Mouse (Mus musculus) hindlimb bud, embryonic 11.5 days (tissue): ENCODE measurements around the gene Gm10031.
"Not testable (repeated sequence)": the region's sequence is repeated elsewhere in the genome, so short reads cannot be mapped to it uniquely, and the experiment has no call there.

ENCODE experiments used
- DNase-seq: peaks from one replicate; pipeline ENCODE4 v3.0.0-alpha.2; 2012; ENCODE audit warnings: low read depth, low spot score; ENCODE audit errors: extremely low spot score

Gm10031 gene

GRCm38 (mm10) chr1:156523842-156524241, at the start of gene Gm10031:
TSS of gene Gm10031 (plus strand) at chr1:156524012.
- DNase-seq: not testable (repeated sequence)

GRCm38 (mm10) chr1:156474854-156475253, 49.0 kb upstream of the Gm10031 start:
- DNase-seq: no peak

GRCm38 (mm10) chr1:156476016-156476415, 47.8 kb upstream of the Gm10031 start:
- no peak for DNase-seq

GRCm38 (mm10) chr1:156476535-156476934, 47.3 kb upstream of the Gm10031 start:
- DNase-seq: no peak

- no peak for DNase-seq
Measured at GRCm38 (mm10) chr1:156481826-156482225, 42.0 kb upstream of the Gm10031 start.

GRCm38 (mm10) chr1:156487498-156487897, 36.3 kb upstream of the Gm10031 start:
- no peak for DNase-seq

- DNase-seq: no peak
Measured at GRCm38 (mm10) chr1:156488031-156488430, 35.8 kb upstream of the Gm10031 start.

- no peak for DNase-seq
Measured at GRCm38 (mm10) chr1:156491226-156491796, 32.5 kb upstream of the Gm10031 start.

GRCm38 (mm10) chr1:156495025-156495424, 28.8 kb upstream of the Gm10031 start:
- DNase-seq: no peak

GRCm38 (mm10) chr1:156496910-156497309, 26.9 kb upstream of the Gm10031 start:
- no peak for DNase-seq

GRCm38 (mm10) chr1:156504945-156505523, 18.8 kb upstream of the Gm10031 start:
- DNase-seq: no peak

- DNase-seq: no peak
Measured at GRCm38 (mm10) chr1:156505901-156506300, 17.9 kb upstream of the Gm10031 start.

- no peak for DNase-seq
Measured at GRCm38 (mm10) chr1:156507753-156508152, 16.1 kb upstream of the Gm10031 start.

GRCm38 (mm10) chr1:156520136-156520780, 3.6 kb upstream of the Gm10031 start:
- no peak for DNase-seq

- DNase-seq: no peak
Measured at GRCm38 (mm10) chr1:156521796-156522517, 1.9 kb upstream of the Gm10031 start.

GRCm38 (mm10) chr1:156532476-156533175, 8.8 kb downstream of the Gm10031 start:
- not testable (repeated sequence) for DNase-seq

GRCm38 (mm10) chr1:156533483-156533882, 9.7 kb downstream of the Gm10031 start:
- no peak for DNase-seq

GRCm38 (mm10) chr1:156533911-156534310, 10.1 kb downstream of the Gm10031 start:
- DNase-seq: no peak

GRCm38 (mm10) chr1:156537031-156537430, 13.2 kb downstream of the Gm10031 start:
- no peak for DNase-seq

GRCm38 (mm10) chr1:156537701-156538100, 13.9 kb downstream of the Gm10031 start:
- no peak for DNase-seq

- no peak for DNase-seq
Measured at GRCm38 (mm10) chr1:156538382-156538781, 14.6 kb downstream of the Gm10031 start.
